Comparison of ENCODE assay signal across 13 mouse cellular contexts in the genomic region with DNA sequence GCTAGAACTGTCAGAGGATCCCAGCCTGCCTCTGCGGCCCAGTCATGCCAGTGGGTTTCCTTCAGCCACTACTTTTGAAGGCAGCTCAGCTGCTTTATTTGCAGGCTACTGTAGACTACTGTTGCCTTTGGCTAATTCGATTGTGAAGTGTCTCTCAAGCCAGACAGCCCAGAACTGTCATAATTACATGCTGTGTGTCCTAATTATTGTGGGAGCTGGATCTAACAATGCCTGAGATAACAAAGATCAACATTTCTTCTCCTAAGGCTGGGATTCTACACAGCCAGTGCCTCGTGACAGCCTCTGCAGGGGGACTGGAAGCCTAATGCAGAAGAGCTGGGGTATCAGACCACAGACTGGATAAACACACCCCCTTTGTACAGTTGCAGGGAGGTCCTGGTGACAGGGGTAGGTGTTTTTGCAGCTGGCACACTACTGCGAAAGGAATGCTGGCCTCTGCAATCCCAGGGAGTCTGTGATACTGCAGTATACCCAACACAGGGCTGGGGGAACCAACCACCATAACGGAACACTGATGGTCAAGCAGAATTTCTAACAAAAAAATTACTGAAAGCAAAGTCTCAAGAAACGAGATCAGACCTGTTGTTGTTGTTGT.
A peak's percentile ranks its signal among the peaks of the same experiment; 100 is the strongest.
DNase-seq lines count a peak whose midpoint lies in the region; ATAC-seq and TF ChIP-seq lines count a peak whose summit lies in the region.
"Had no signal": no experiment of that assay in that cellular context is flagged by ENCODE, and none has a peak within 500 bp of the region (broad histone marks: within the 10 kb centered on the region; RNA-seq: fewer than 3 reads in every experiment).

No protein-coding gene starts in this region.

- H3K9me3 ChIP-seq in hindbrain, embryonic 16.5 days (ENCODE audit: control insufficient read depth, low read length), result no peaks in the 10 kb centered on the region
- H3K9me3 ChIP-seq in hindbrain, embryonic 12.5 days (replicated peaks), result no peaks in the 10 kb centered on the region
- H3K9me3 ChIP-seq in stomach, embryonic 14.5 days (ENCODE audit: control insufficient read depth, low read depth, low read length), result no peaks in the 10 kb centered on the region
- H3K9me3 ChIP-seq in stomach, postnatal 0 days (ENCODE audit: control insufficient read depth, low read length), result no peaks in the 10 kb centered on the region

- TF ChIP-seq EP300 in stomach, postnatal 0 days (optimal IDR thresholded peaks at IDR 0.05), result no peak

- no peaks in the 10 kb centered on the region for H3K27me3 ChIP-seq in hindbrain, embryonic 16.5 days (replicated peaks; ENCODE audit: control insufficient read depth, insufficient read depth, low read length)
- H3K27me3 ChIP-seq in hindbrain, embryonic 12.5 days, result no peaks in the 10 kb centered on the region
- H3K27me3 ChIP-seq in stomach, embryonic 14.5 days (ENCODE audit: control insufficient read depth, insufficient read depth, low read length), result no peaks in the 10 kb centered on the region
- H3K27me3 ChIP-seq in stomach, postnatal 0 days (ENCODE audit: control insufficient read depth, insufficient read depth, low read length), result no peaks in the 10 kb centered on the region

- H3K27ac ChIP-seq in hindbrain, embryonic 16.5 days (ENCODE audit: low read depth, low read length), result no peak overlapping the region
- no peak overlapping the region for H3K27ac ChIP-seq in hindbrain, embryonic 12.5 days
- H3K27ac ChIP-seq in stomach, embryonic 14.5 days (ENCODE audit: low read length), result no peak overlapping the region
- no peak overlapping the region for H3K27ac ChIP-seq in stomach, postnatal 0 days (replicated peaks)
- H3K27ac ChIP-seq: liver, embryonic 14.5 days had no signal

- WGBS in hindbrain, embryonic 16.5 days, result 68% methylated on average over 6 of the region's 6 CpGs
- 67% methylated on average over 6 of the region's 6 CpGs for WGBS in hindbrain, embryonic 12.5 days
- WGBS in stomach, embryonic 14.5 days, result 75% methylated on average over 6 of the region's 6 CpGs
- WGBS in stomach, postnatal 0 days, result 76% methylated on average over 6 of the region's 6 CpGs

- H3K9ac ChIP-seq in hindbrain, embryonic 16.5 days (ENCODE audit: low read depth, low read length), result no peak overlapping the region
- no peak overlapping the region for H3K9ac ChIP-seq in hindbrain, embryonic 12.5 days
- no peak overlapping the region for H3K9ac ChIP-seq in stomach, embryonic 14.5 days (replicated peaks; ENCODE audit: low read depth, low read length)
- H3K9ac ChIP-seq in stomach, postnatal 0 days (ENCODE audit: low read length), result no peak overlapping the region
- H3K9ac ChIP-seq: liver, embryonic 14.5 days had no signal

- DNase-seq in heart, adult 11 months, result peak; percentile 88
- DNase-seq in heart, adult 8-10 months (ENCODE audit: low spot score), result no peak
- no peak for DNase-seq in stomach, postnatal 0 days (ENCODE audit: low spot score)
- no peak for DNase-seq in left cerebral cortex, adult 18-20 months (ENCODE audit: low spot score in 2 of 2)
- DNase-seq in adrenal gland, adult (ENCODE audit: inconsistent age in 2 of 2, low spot score in 1 of 2), result no peak
- DNase-seq: kidney, postnatal 4 days; lung, postnatal 36 days; right cerebral cortex, postnatal 25 days had no signal

- H3K4me3 ChIP-seq in hindbrain, embryonic 16.5 days (ENCODE audit: low read length), result no peak overlapping the region
- no peak overlapping the region for H3K4me3 ChIP-seq in hindbrain, embryonic 12.5 days
- no peak overlapping the region for H3K4me3 ChIP-seq in stomach, embryonic 14.5 days (ENCODE audit: low read depth, low read length)
- H3K4me3 ChIP-seq in stomach, postnatal 0 days (ENCODE audit: low read depth, low read length), result no peak overlapping the region

- no peaks in the 10 kb centered on the region for H3K36me3 ChIP-seq in hindbrain, embryonic 16.5 days (ENCODE audit: control insufficient read depth, insufficient read depth, low read length)
- H3K36me3 ChIP-seq in hindbrain, embryonic 12.5 days, result 0 out of 2 replicates have a peak, but pooled peaks cover 6% of the 10 kb centered on the region
- H3K36me3 ChIP-seq in stomach, embryonic 14.5 days (ENCODE audit: control insufficient read depth, insufficient read depth, low read length), result no peaks in the 10 kb centered on the region; the same call in 1 of the 2 replicates
- peaks cover 5% of the 10 kb centered on the region for H3K36me3 ChIP-seq in stomach, postnatal 0 days (ENCODE audit: control insufficient read depth, insufficient read depth, low read length)

- no peak overlapping the region for H3K4me2 ChIP-seq in hindbrain, embryonic 16.5 days (ENCODE audit: low read length)
- no peak overlapping the region for H3K4me2 ChIP-seq in hindbrain, embryonic 12.5 days (replicated peaks)
- no peak overlapping the region for H3K4me2 ChIP-seq in stomach, embryonic 14.5 days (replicated peaks; ENCODE audit: low read depth, low read length)
- no peak overlapping the region for H3K4me2 ChIP-seq in stomach, postnatal 0 days (replicated peaks; ENCODE audit: low read depth)

- 0 out of 2 replicates have a peak, but pooled peaks have one; percentile 22 for ATAC-seq in hindbrain, embryonic 16.5 days
- no peak for ATAC-seq in hindbrain, embryonic 12.5 days (ENCODE audit: low FRiP score)
- ATAC-seq in stomach, embryonic 14.5 days (ENCODE audit: insufficient number of reproducible peaks, insufficient read depth, low FRiP score, low read depth), result 0 out of 2 replicates have a peak, but pooled peaks have one; percentile 35
- no peak for ATAC-seq in stomach, postnatal 0 days (ENCODE audit: low FRiP score, low TSS enrichment)
- ATAC-seq: forebrain, embryonic 14.5 days had no signal

- no peaks in the 10 kb centered on the region for H3K4me1 ChIP-seq in hindbrain, embryonic 16.5 days (ENCODE audit: control insufficient read depth, insufficient read depth, low read depth, low read length)
- peaks cover 13% of the 10 kb centered on the region for H3K4me1 ChIP-seq in hindbrain, embryonic 12.5 days
- H3K4me1 ChIP-seq in stomach, embryonic 14.5 days (ENCODE audit: control insufficient read depth, insufficient read depth, low read length), result no peaks in the 10 kb centered on the region; the same call in 1 of the 2 replicates
- H3K4me1 ChIP-seq in stomach, postnatal 0 days (replicated peaks; ENCODE audit: control insufficient read depth, insufficient read depth), result no peaks in the 10 kb centered on the region

- no peak for TF ChIP-seq CTCF in stomach, postnatal 0 days (IDR thresholded peaks at IDR 0.05; ENCODE audit: low read depth)

Comparison
In these comparisons a context has a peak if more than half of its experiments do, and no peak if none do; other contexts are left out.
1. ATAC-seq: peak in hindbrain, embryonic 16.5 days (single experiment) and stomach, embryonic 14.5 days (single experiment); none in hindbrain, embryonic 12.5 days (single experiment) and stomach, postnatal 0 days (single experiment).